ENCODE assay signal across 10 mouse cellular contexts in the genomic region with DNA sequence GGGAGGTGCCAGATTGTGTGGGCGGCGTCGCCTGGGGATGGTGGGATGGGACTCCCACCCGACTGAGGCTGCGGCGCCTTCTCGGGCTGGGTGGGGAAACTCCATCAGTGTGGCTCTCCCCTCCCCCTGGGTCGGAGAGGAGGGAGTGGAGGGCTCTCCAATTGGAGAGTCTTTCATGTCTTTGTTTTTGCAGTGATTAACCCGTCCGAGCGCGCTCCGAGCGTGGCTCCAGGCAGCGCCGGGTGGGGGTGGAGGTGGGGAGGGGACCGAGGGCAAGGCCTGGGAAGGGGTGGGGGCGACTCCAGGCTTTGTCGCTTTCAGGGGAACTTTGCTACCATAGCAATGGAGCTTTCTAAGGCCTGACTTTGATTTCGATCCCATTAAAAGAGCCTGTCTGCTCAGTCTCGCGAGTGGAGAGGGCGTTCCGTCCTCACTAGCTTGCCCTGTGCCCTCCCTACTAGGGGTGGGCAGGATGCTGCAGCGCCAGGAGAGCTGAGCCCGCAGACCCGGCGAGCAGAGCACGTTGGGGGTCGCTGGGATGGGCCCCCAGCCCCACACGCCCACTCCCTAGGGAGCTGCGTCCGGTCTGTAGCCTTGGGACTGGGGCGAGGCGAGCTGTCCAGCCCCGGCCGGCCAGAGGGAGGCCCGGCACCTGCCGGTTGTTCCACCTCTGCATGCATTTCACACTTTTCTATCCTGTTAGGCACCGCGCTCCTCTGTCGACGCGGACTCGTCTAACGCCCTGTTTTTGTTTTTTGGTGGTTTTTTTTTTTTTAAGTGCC. TPM values are rescaled to one million over a fixed set of nuclear protein-coding genes. Genes with fewer than 3 reads are reported as not detected.
DNase-seq lines count a peak whose midpoint lies in the region; ATAC-seq and TF ChIP-seq lines count a peak whose summit lies in the region.
"Had no signal": no experiment of that assay in that cellular context is flagged by ENCODE, and none has a peak within 500 bp of the region (broad histone marks: within the 10 kb centered on the region; RNA-seq: fewer than 3 reads in every experiment).

No protein-coding gene starts in this region.

- ATAC-seq in kidney, embryonic 15.5 days (replicated peaks; ENCODE audit: low FRiP score), result peak; percentile 79
- no peak for ATAC-seq in liver, postnatal 0 days

- no peaks in the 10 kb centered on the region for H3K9me3 ChIP-seq in kidney, embryonic 15.5 days (replicated peaks)
- H3K9me3 ChIP-seq in hindbrain, embryonic 10.5 days, result no peaks in the 10 kb centered on the region
- no peaks in the 10 kb centered on the region for H3K9me3 ChIP-seq in liver, postnatal 0 days (ENCODE audit: low read length)

- under 1% methylated on average over 46 of the region's 46 CpGs for WGBS in kidney, embryonic 15.5 days
- under 1% methylated on average over 46 of the region's 46 CpGs for WGBS in hindbrain, embryonic 10.5 days
- 2% methylated on average over 46 of the region's 46 CpGs for WGBS in liver, postnatal 0 days (ENCODE audit: insufficient replicate concordance)

- peaks cover 28% of the 10 kb centered on the region for H3K4me1 ChIP-seq in kidney, embryonic 15.5 days
- peaks cover 67% of the 10 kb centered on the region for H3K4me1 ChIP-seq in hindbrain, embryonic 10.5 days (replicated peaks)
- H3K4me1 ChIP-seq in liver, postnatal 0 days (ENCODE audit: insufficient read depth), result no peaks in the 10 kb centered on the region

- TF ChIP-seq POLR2A in brain, embryonic 14.5 days (IDR thresholded peaks at IDR 0.05; ENCODE audit: borderline replicate concordance, extremely low read depth, insufficient read depth, insufficient read length, poor library complexity, severe bottlenecking), result no peak

- H3K27me3 ChIP-seq in kidney, embryonic 15.5 days, result peaks cover 76% of the 10 kb centered on the region
- peaks cover 97% of the 10 kb centered on the region for H3K27me3 ChIP-seq in hindbrain, embryonic 10.5 days (ENCODE audit: insufficient read depth, poor library complexity, severe bottlenecking)
- H3K27me3 ChIP-seq in liver, postnatal 0 days (ENCODE audit: insufficient read depth, low read length), result peaks cover 67% of the 10 kb centered on the region

- no peak for TF ChIP-seq CTCF in brain, embryonic 14.5 days (IDR thresholded peaks at IDR 0.05; ENCODE audit: borderline replicate concordance, extremely low read depth, insufficient read depth, insufficient read length)
- no peak for TF ChIP-seq CTCF in liver, postnatal 0 days (IDR thresholded peaks at IDR 0.05; ENCODE audit: low read depth)

- no peak for DNase-seq in kidney, adult 11 months
- DNase-seq in brain, embryonic 14.5 days (ENCODE audit: low read depth), result peak; percentile 93
- DNase-seq in hindbrain, embryonic 10.5 days (ENCODE audit: low spot score), result peak; percentile 85
- no peak for DNase-seq in liver, postnatal 0 days
- DNase-seq in spleen, adult 18-20 months, result no peak
- DNase-seq in gastrocnemius, adult 18-20 months (ENCODE audit: low spot score), result no peak
- no peak for DNase-seq in natural killer cell, adult 2 months (ENCODE audit: low spot score in 2 of 2)

- H3K9ac ChIP-seq in kidney, embryonic 15.5 days, result peak overlapping the region; percentile 24
- H3K9ac ChIP-seq in liver, postnatal 0 days (replicated peaks), result no peak overlapping the region

- TF ChIP-seq EP300 in liver, postnatal 0 days (IDR thresholded peaks at IDR 0.05; ENCODE audit: low read depth), result no peak

- peak overlapping the region; percentile 87 for H3K4me2 ChIP-seq in kidney, embryonic 15.5 days
- peak overlapping the region; percentile 33; the same call in 1 of the 2 replicates for H3K4me2 ChIP-seq in liver, postnatal 0 days (ENCODE audit: low read depth, low read length)

- H3K36me3 ChIP-seq in kidney, embryonic 15.5 days, result no peaks in the 10 kb centered on the region
- H3K36me3 ChIP-seq in hindbrain, embryonic 10.5 days, result no peaks in the 10 kb centered on the region
- no peaks in the 10 kb centered on the region for H3K36me3 ChIP-seq in liver, postnatal 0 days (replicated peaks; ENCODE audit: insufficient read depth, low read length)

- peak overlapping the region; percentile 64 for H3K27ac ChIP-seq in kidney, embryonic 15.5 days
- H3K27ac ChIP-seq in hindbrain, embryonic 10.5 days, result peak overlapping the region; percentile 90
- no peak overlapping the region for H3K27ac ChIP-seq in liver, postnatal 0 days (ENCODE audit: low read depth)

- peak overlapping the region; percentile 44 for H3K4me3 ChIP-seq in kidney, embryonic 15.5 days (replicated peaks)
- peak overlapping the region; percentile 45 for H3K4me3 ChIP-seq in hindbrain, embryonic 10.5 days
- 0 out of 2 replicates have a peak overlapping the region, but pooled peaks have one; percentile 13 for H3K4me3 ChIP-seq in liver, postnatal 0 days (ENCODE audit: low read depth, low read length)

RNA-seq across cellular contexts. Expression of gene Neurog1, which starts 30.6 kb away (rescaled TPM):
- not detected in 2 replicates for polyA plus RNA-seq in kidney, embryonic 15.5 days (2015; fragmentation: Nextera tagmentation; extraction: Ambion mirVana)
- 10.1 and 17.1 TPM in 2 replicates for polyA plus RNA-seq in brain, embryonic 14.5 days (2012; rRNA removed)
- polyA plus RNA-seq in hindbrain, embryonic 10.5 days (2016; fragmentation: Nextera tagmentation; extraction: Ambion mirVana), result 28.4 and 33.7 TPM in 2 replicates
- polyA plus RNA-seq in liver, postnatal 0 days (2015; fragmentation: Nextera tagmentation; extraction: Ambion mirVana), result not detected in 2 replicates
- not detected for total RNA-seq in gastrocnemius, adult 18-20 months (2021)
- total RNA-seq: hematopoietic stem cell, adult 5-6 weeks had no signal
- polyA plus RNA-seq: spleen, adult 2 months had no signal

RNA-seq across cellular contexts. Expression of gene Tifab, which starts 42.6 kb away (rescaled TPM):
- 2.1 and 2.4 TPM in 2 replicates for polyA plus RNA-seq in kidney, embryonic 15.5 days (2015; fragmentation: Nextera tagmentation; extraction: Ambion mirVana)
- 0.37 and 0.70 TPM in 2 replicates for polyA plus RNA-seq in brain, embryonic 14.5 days (2012; rRNA removed)
- 1.2 and 1.4 TPM in 2 replicates for polyA plus RNA-seq in hindbrain, embryonic 10.5 days (2016; fragmentation: Nextera tagmentation; extraction: Ambion mirVana)
- polyA plus RNA-seq in liver, postnatal 0 days (2015; fragmentation: Nextera tagmentation; extraction: Ambion mirVana), result 6.8 and 8.2 TPM in 2 replicates
- under 1 TPM; 0.16 to 0.47 TPM for total RNA-seq in gastrocnemius, adult 18-20 months (2021)

Comparison
In these comparisons a context has a peak if more than half of its experiments do, and no peak if none do; other contexts are left out.
1. DNase-seq: peak in brain, embryonic 14.5 days (single experiment) and hindbrain, embryonic 10.5 days (single experiment); none in kidney, adult 11 months (single experiment), liver, postnatal 0 days (single experiment), spleen, adult 18-20 months (0 of 2), gastrocnemius, adult 18-20 months (single experiment) and natural killer cell, adult 2 months (0 of 2).
2. RNA of gene Neurog1, which starts 30.6 kb away (polyA plus RNA-seq): 28.4 to 33.7 TPM in hindbrain, embryonic 10.5 days and 10.1 to 17.1 TPM in brain, embryonic 14.5 days; not detected in kidney, embryonic 15.5 days and not detected in liver, postnatal 0 days; every median in the first group is over 10 times any median in the second.
3. Peak in every context shown above with its lines, with median percentiles within 50 percentile points of each other: H3K4me3 ChIP-seq.